Mouse (Mus musculus): ENCODE measurements around the gene Asgr2. TPM values are rescaled to one million over a fixed set of nuclear protein-coding genes. Genes with fewer than 3 reads are reported as not detected.

The Asgr2 gene
- total RNA-seq, 1 experiment = 2.0 TPM

DNA sequence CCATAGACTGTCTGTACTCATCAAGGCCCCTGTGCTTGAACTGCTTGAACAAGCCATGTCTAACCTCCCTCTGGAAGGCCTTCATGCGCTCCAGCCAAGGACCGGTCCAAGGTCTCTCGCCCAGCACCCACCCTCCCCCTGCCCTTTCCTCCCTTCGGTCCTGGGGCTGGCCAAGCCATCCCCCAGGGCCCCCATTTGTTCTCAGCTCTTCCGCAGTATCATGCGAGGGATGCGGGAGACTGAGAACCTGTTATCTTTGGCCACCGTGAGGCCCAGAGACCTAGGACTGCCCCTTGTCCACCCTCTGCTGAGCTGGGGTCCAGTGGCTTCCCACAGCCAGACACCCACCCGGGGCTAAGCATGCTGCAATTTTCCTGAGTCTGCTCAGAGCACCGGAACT, 46.7 kb downstream of the Asgr2 start:
- no peaks in the 10 kb centered on the region for H3K9me3 ChIP-seq (ENCODE audit: control insufficient read depth, insufficient read depth, low read depth, low read length)
- H3K27ac ChIP-seq (ENCODE audit: insufficient read depth, low read depth, low read length, poor library complexity, severe bottlenecking) = no peak overlapping the region
- TF ChIP-seq CHD2 (IDR thresholded peaks at IDR 0.05; ENCODE audit: low read depth, low read length) (no peak), MAFK (IDR thresholded peaks at IDR 0.05; ENCODE audit: insufficient read depth, low read depth, low read length) (no peak), HCFC1 (IDR thresholded peaks at IDR 0.05; ENCODE audit: borderline replicate concordance, insufficient read depth, low read length) (no peak), ZC3H11A (IDR thresholded peaks at IDR 0.05; ENCODE audit: borderline replicate concordance, low read depth, low read length) (no peak), ZNF384 (IDR thresholded peaks at IDR 0.05; ENCODE audit: low read depth, low read length) (no peak)
- no peak overlapping the region for H3K4me3 ChIP-seq (ENCODE audit: insufficient read depth in 1 of 2, low read depth in 1 of 2, low read length in 2 of 2, poor library complexity in 1 of 2, severe bottlenecking in 1 of 2)
- no peak overlapping the region for H3K9ac ChIP-seq (ENCODE audit: insufficient read depth, low read depth, low read length, poor library complexity, severe bottlenecking)
- H3K36me3 ChIP-seq (ENCODE audit: control insufficient read depth, insufficient read depth, low read length, poor library complexity, severe bottlenecking) = no peaks in the 10 kb centered on the region
- no peak for DNase-seq (ENCODE audit: low read depth, low spot score)
- H3K4me1 ChIP-seq (ENCODE audit: control insufficient read depth in 2 of 2, insufficient read depth in 2 of 2, low read length in 2 of 2, poor library complexity in 1 of 2) = no peaks in the 10 kb centered on the region
- in situ Hi-C loops (cut with MboI; ENCODE audit: low sequenced_read_pairs in 2 of 2, unreplicated experiment in 2 of 2) = no loop called here

DNA sequence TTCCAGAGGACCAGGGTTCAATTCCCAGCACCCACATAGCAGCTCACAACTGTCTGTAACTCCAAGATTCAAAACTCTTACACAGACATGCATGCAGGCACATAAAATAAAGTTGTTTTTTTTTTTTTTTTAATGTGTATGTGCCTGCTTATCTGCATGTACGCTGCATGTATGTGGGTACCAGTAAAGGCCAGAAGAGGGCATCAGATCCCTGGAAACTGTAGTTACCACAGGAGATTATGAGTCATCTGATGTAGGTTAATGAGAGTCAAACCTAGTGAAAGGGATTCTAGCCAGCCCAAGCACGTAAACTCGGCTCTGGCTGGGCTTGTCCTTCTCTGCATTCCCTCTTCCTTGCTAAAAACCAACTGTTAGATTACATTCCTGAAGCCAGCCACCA, 58.6 kb downstream of the Asgr2 start:
- TF ChIP-seq ZC3H11A (IDR thresholded peaks at IDR 0.05; ENCODE audit: borderline replicate concordance, low read depth, low read length) (no peak), ZNF384 (IDR thresholded peaks at IDR 0.05; ENCODE audit: low read depth, low read length) (peak; percentile 79), CHD2 (IDR thresholded peaks at IDR 0.05; ENCODE audit: low read depth, low read length) (no peak)
- no peak for DNase-seq (ENCODE audit: low read depth, low spot score)
- Histone ChIP-seq H3K9me3 (ENCODE audit: control insufficient read depth, insufficient read depth, low read depth, low read length) (no peaks in the 10 kb centered on the region), H3K4me3 (ENCODE audit: insufficient read depth in 1 of 2, low read depth in 1 of 2, low read length in 2 of 2, poor library complexity in 1 of 2, severe bottlenecking in 1 of 2) (no peak overlapping the region), H3K36me3 (ENCODE audit: control insufficient read depth, insufficient read depth, low read length, poor library complexity, severe bottlenecking) (no peaks in the 10 kb centered on the region), H3K4me1 (ENCODE audit: control insufficient read depth in 2 of 2, insufficient read depth in 2 of 2, low read length in 2 of 2, poor library complexity in 1 of 2) (no peaks in the 10 kb centered on the region), H3K27ac (ENCODE audit: insufficient read depth, low read depth, low read length, poor library complexity, severe bottlenecking) (no peak overlapping the region), H3K9ac (ENCODE audit: insufficient read depth, low read depth, low read length, poor library complexity, severe bottlenecking) (no peak overlapping the region)
- in situ Hi-C loops (cut with MboI; ENCODE audit: low sequenced_read_pairs in 2 of 2, unreplicated experiment in 2 of 2) = no loop called here

Other genes with a start within 250 kb of the Asgr2 start
- 7.0 and 7.2 TPM in 2 replicates for gene Plscr3, start 246.3 kb upstream of the Asgr2 start, total RNA-seq (2012; rRNA removed)
- gene Tnk1, start 233.9 kb upstream of the Asgr2 start, total RNA-seq (2012; rRNA removed) = 3.4 and 8.1 TPM in 2 replicates
- not detected in 2 replicates for gene Tmem95, start 214.6 kb upstream of the Asgr2 start, total RNA-seq (2012; rRNA removed)
- 3.1 and 5.4 TPM in 2 replicates for gene Kctd11, start 211.2 kb upstream of the Asgr2 start, total RNA-seq (2012; rRNA removed)
- 9.6 and 14.7 TPM in 2 replicates for gene Acap1, start 197.1 kb upstream of the Asgr2 start, total RNA-seq (2012; rRNA removed)
- gene 2810408A11Rik, start 191.7 kb upstream of the Asgr2 start, total RNA-seq (2012; rRNA removed) = 3.3 and 5.7 TPM in 2 replicates
- gene Neurl4, start 191.6 kb upstream of the Asgr2 start, total RNA-seq (2012; rRNA removed) = 66.3 and 98.2 TPM in 2 replicates
- gene Gps2, start 178.8 kb upstream of the Asgr2 start, total RNA-seq (2012; rRNA removed) = 14.3 and 15.5 TPM in 2 replicates
- gene Eif5a, start 170.7 kb upstream of the Asgr2 start, total RNA-seq (2012; rRNA removed) = 754 and 926 TPM in 2 replicates
- gene Ybx2, start 156.8 kb upstream of the Asgr2 start, total RNA-seq (2012; rRNA removed) = 3.9 and 6.1 TPM in 2 replicates
- gene Slc2a4, start 144.5 kb upstream of the Asgr2 start, total RNA-seq (2012; rRNA removed) = 2.6 and 4.2 TPM in 2 replicates
- 24.9 and 38.7 TPM in 2 replicates for gene Cldn7, start 127.9 kb upstream of the Asgr2 start, total RNA-seq (2012; rRNA removed)
- 33.3 and 41.2 TPM in 2 replicates for gene Ctdnep1, start 111.5 kb upstream of the Asgr2 start, total RNA-seq (2012; rRNA removed)
- gene Elp5, start 110.1 kb upstream of the Asgr2 start, total RNA-seq (2012; rRNA removed) = 76.1 and 87.9 TPM in 2 replicates
- gene Gabarap, start 101.5 kb upstream of the Asgr2 start, total RNA-seq (2012; rRNA removed) = 57.7 and 70.6 TPM in 2 replicates
- gene Phf23, start 96.9 kb upstream of the Asgr2 start, total RNA-seq (2012; rRNA removed) = 64.7 and 80.9 TPM in 2 replicates
- gene Dvl2, start 92.0 kb upstream of the Asgr2 start, total RNA-seq (2012; rRNA removed) = 47.4 and 70.9 TPM in 2 replicates
- 32.5 and 48.7 TPM in 2 replicates for gene Acadvl, start 77.2 kb upstream of the Asgr2 start, total RNA-seq (2012; rRNA removed)
- 10.8 and 11.4 TPM in 2 replicates for gene Dlg4, start 75.7 kb upstream of the Asgr2 start, total RNA-seq (2012; rRNA removed)
- gene Asgr1, start 38.6 kb upstream of the Asgr2 start, total RNA-seq (2012; rRNA removed) = 0.58 TPM in 1 of 2 replicates, not detected in the other
- gene Mgl2, start 37.7 kb downstream of the Asgr2 start, total RNA-seq (2012; rRNA removed) = 0.42 and 1.8 TPM in 2 replicates
- 2.1 and 2.2 TPM in 2 replicates for gene Clec10a, start 63.6 kb downstream of the Asgr2 start, total RNA-seq (2012; rRNA removed)
- gene Slc16a11, start 120.1 kb downstream of the Asgr2 start, total RNA-seq (2012; rRNA removed) = 0.98 and 3.0 TPM in 2 replicates
- 10.7 and 12.4 TPM in 2 replicates for gene Slc16a13, start 128.4 kb downstream of the Asgr2 start, total RNA-seq (2012; rRNA removed)
- gene Bcl6b, start 137.2 kb downstream of the Asgr2 start, total RNA-seq (2012; rRNA removed) = 5.2 and 7.1 TPM in 2 replicates
- gene 0610010K14Rik, start 145.3 kb downstream of the Asgr2 start, total RNA-seq (2012; rRNA removed) = 49.9 and 59.4 TPM in 2 replicates
- gene Gm21988, start 147.2 kb downstream of the Asgr2 start, total RNA-seq (2012; rRNA removed) = 2.4 and 4.5 TPM in 2 replicates
- 66.0 and 75.1 TPM in 2 replicates for gene Rnasek, start 147.2 kb downstream of the Asgr2 start, total RNA-seq (2012; rRNA removed)
- 0.49 and 0.69 TPM in 2 replicates for gene Alox12, start 162.7 kb downstream of the Asgr2 start, total RNA-seq (2012; rRNA removed)
- gene Alox12e, start 230.0 kb downstream of the Asgr2 start, total RNA-seq (2012; rRNA removed) = 0.16 and 0.27 TPM in 2 replicates

All from ES-E14 (cell line).